Comparison of ENCODE assay signal across 21 mouse cellular contexts in the genomic region with DNA sequence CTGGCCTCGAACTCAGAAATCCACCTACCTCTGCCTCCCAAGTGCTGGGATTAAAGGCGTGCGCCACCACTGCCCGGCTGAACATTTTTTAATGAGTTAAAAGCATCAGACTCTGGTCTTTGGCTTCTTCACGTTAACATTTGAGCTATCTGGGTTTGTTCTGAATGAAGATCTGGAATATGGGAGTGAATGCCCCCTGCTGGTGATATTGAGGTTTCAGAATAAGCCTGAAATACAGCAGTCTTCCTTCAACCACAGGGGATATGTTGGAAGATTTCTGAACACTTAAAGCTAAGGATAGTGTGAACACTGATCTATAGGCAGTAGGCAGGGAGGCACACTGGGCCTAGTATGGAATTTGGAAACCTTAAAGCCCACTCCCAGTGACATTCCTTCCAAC. TPM values are rescaled to one million over a fixed set of nuclear protein-coding genes. Genes with fewer than 3 reads are reported as not detected.
DNase-seq lines count a peak whose midpoint lies in the region; TF ChIP-seq lines count a peak whose summit lies in the region.
"Had no signal": no experiment of that assay in that cellular context is flagged by ENCODE, and none has a peak within 500 bp of the region (broad histone marks: within the 10 kb centered on the region; RNA-seq: fewer than 3 reads in every experiment).

No protein-coding gene starts in this region.

- peak; percentile 61 for TF ChIP-seq CTCF in layer of hippocampus, adult 2 months (conservative IDR thresholded peaks at IDR 0.05)
- TF ChIP-seq CTCF in brain, embryonic 14.5 days (IDR thresholded peaks at IDR 0.05; ENCODE audit: borderline replicate concordance, extremely low read depth, insufficient read depth, insufficient read length): no peak

- no peak for TF ChIP-seq POLR2A in brain, embryonic 14.5 days (IDR thresholded peaks at IDR 0.05; ENCODE audit: borderline replicate concordance, extremely low read depth, insufficient read depth, insufficient read length, poor library complexity, severe bottlenecking)

- no peak overlapping the region for H3K4me3 ChIP-seq in layer of hippocampus, adult 2 months
- H3K4me3 ChIP-seq: embryonic facial prominence, embryonic 13.5 days; forebrain, embryonic 10.5 days; heart, embryonic 12.5 days; limb, embryonic 13.5 days; midbrain, embryonic 15.5 days; neural tube, embryonic 13.5 days had no signal

- H3K27ac ChIP-seq in layer of hippocampus, adult 2 months: no peak overlapping the region
- H3K27ac ChIP-seq: embryonic facial prominence, embryonic 13.5 days; forebrain, embryonic 10.5 days; limb, embryonic 13.5 days; midbrain, embryonic 15.5 days; neural tube, embryonic 13.5 days had no signal

- no peak for DNase-seq in layer of hippocampus, adult 2 months (ENCODE audit: low spot score in 2 of 2)
- no peak for DNase-seq in layer of hippocampus, postnatal 36 days
- peak; percentile 12 for DNase-seq in thymus, postnatal 0 days (ENCODE audit: low spot score)
- DNase-seq in thymus, postnatal 10 days (ENCODE audit: low spot score in 2 of 2): no peak
- peak; percentile 27 for DNase-seq in brain, embryonic 14.5 days (ENCODE audit: low read depth)
- no peak for DNase-seq in right cerebral cortex, postnatal 4 days
- no peak for DNase-seq in spleen, postnatal 14 days (ENCODE audit: low spot score in 2 of 2)
- DNase-seq: adrenal gland, postnatal 25 days; cerebellum, postnatal 14 days; kidney, adult 11 months; kidney, postnatal 25 days; lung, postnatal 4 days; thymus, adult 2 months had no signal

RNA-seq across cellular contexts. Expression of gene Pgk1, which starts 12.0 kb away (rescaled TPM):
- total RNA-seq in layer of hippocampus, adult 2 months (2021): 100 to 1,000 TPM; 416 to 483 TPM
- 100 to 1,000 TPM; 452 to 497 TPM for total RNA-seq in layer of hippocampus, postnatal 36 days (2021)
- 236 and 245 TPM in 2 replicates for polyA plus RNA-seq in thymus, postnatal 0 days (2015; fragmentation: Nextera tagmentation; extraction: Ambion mirVana)
- 252 and 255 TPM in 2 replicates for polyA plus RNA-seq in brain, embryonic 14.5 days (2012; rRNA removed)

RNA-seq across cellular contexts. Expression of gene Taf9b, which starts 22.1 kb away (rescaled TPM):
- total RNA-seq in layer of hippocampus, adult 2 months (2021): 10 to 100 TPM; 23.2 to 23.5 TPM
- 10 to 100 TPM; 22.5 to 24.6 TPM for total RNA-seq in layer of hippocampus, postnatal 36 days (2021)
- polyA plus RNA-seq in thymus, postnatal 0 days (2015; fragmentation: Nextera tagmentation; extraction: Ambion mirVana): 10.8 and 13.7 TPM in 2 replicates
- polyA plus RNA-seq in brain, embryonic 14.5 days (2012; rRNA removed): 11.5 and 11.8 TPM in 2 replicates

RNA-seq across cellular contexts. Expression of gene Tlr13, which starts 55.9 kb away (rescaled TPM):
- 1 to 10 TPM; 1.2 to 1.4 TPM for total RNA-seq in layer of hippocampus, adult 2 months (2021)
- 1 to 10 TPM; 1.3 to 1.5 TPM for total RNA-seq in layer of hippocampus, postnatal 36 days (2021)
- polyA plus RNA-seq in thymus, postnatal 0 days (2015; fragmentation: Nextera tagmentation; extraction: Ambion mirVana): 0.87 and 0.89 TPM in 2 replicates
- 0.10 and 0.22 TPM in 2 replicates for polyA plus RNA-seq in brain, embryonic 14.5 days (2012; rRNA removed)

RNA-seq across cellular contexts. Expression of gene Fnd3c2, which starts 56.3 kb away (rescaled TPM):
- total RNA-seq in layer of hippocampus, adult 2 months (2021): not detected
- total RNA-seq in layer of hippocampus, postnatal 36 days (2021): not detected
- polyA plus RNA-seq in thymus, postnatal 0 days (2015; fragmentation: Nextera tagmentation; extraction: Ambion mirVana): not detected in 2 replicates
- 0.01 TPM in 1 of 2 replicates, not detected in the other for polyA plus RNA-seq in brain, embryonic 14.5 days (2012; rRNA removed)
- total RNA-seq: adrenal gland, postnatal 25 days; hematopoietic stem cell, adult 5-6 weeks; layer of hippocampus, postnatal 25 days had no signal
- polyA plus RNA-seq: embryonic facial prominence, embryonic 13.5 days; forebrain, embryonic 10.5 days; heart, embryonic 12.5 days; limb, embryonic 13.5 days; midbrain, embryonic 15.5 days; neural tube, embryonic 13.5 days; thymus, adult 2 months had no signal

Comparison
In these comparisons a context has a peak if more than half of its experiments do, and no peak if none do; other contexts are left out.
1. DNase-seq: peak in thymus, postnatal 0 days (single experiment) and brain, embryonic 14.5 days (single experiment); none in layer of hippocampus, adult 2 months (0 of 2), layer of hippocampus, postnatal 36 days (0 of 2), thymus, postnatal 10 days (0 of 2), right cerebral cortex, postnatal 4 days (single experiment) and spleen, postnatal 14 days (0 of 2).